Mouse (Mus musculus): ENCODE data around the gene Stt3b. TPM values are rescaled to one million over a fixed set of nuclear protein-coding genes. Genes with fewer than 3 reads are reported as not detected.

The Stt3b gene
- polyA plus RNA-seq, 1 experiment from 2014 or later: 118 TPM

GRCm38 (mm10) chr9:115205491-115205890, 104.7 kb downstream of the Stt3b start:
- 12% methylated on average over 6 of the region's 6 CpGs for WGBS
- DNase-seq (ENCODE audit: low spot score): peak; percentile 39
- no peak overlapping the region for H3K4me2 ChIP-seq (ENCODE audit: low read depth, low read length)

GRCm38 (mm10) chr9:115203136-115203535, 107.1 kb downstream of the Stt3b start:
- H3K4me3 ChIP-seq (ENCODE audit: low read depth, low read length): no peak overlapping the region
- ATAC-seq (replicated peaks; ENCODE audit: insufficient number of reproducible peaks, low FRiP score, low TSS enrichment, low read depth): no peak
- WGBS: 47% methylated on average over 6 of the region's 6 CpGs
- no peak overlapping the region for H3K9ac ChIP-seq (replicated peaks; ENCODE audit: low read length)
- H3K4me2 ChIP-seq (ENCODE audit: low read depth, low read length): no peak overlapping the region
- no peaks in the 10 kb centered on the region for H3K9me3 ChIP-seq (replicated peaks; ENCODE audit: control insufficient read depth, low read length)
- H3K27ac ChIP-seq (replicated peaks; ENCODE audit: low read depth, low read length): no peak overlapping the region
- H3K4me1 ChIP-seq (ENCODE audit: control insufficient read depth, insufficient read depth, low read length): no peaks in the 10 kb centered on the region
- no peaks in the 10 kb centered on the region for H3K36me3 ChIP-seq (replicated peaks; ENCODE audit: control insufficient read depth, insufficient read depth, low read depth, low read length)
- DNase-seq (ENCODE audit: low spot score): no peak
- no peaks in the 10 kb centered on the region for H3K27me3 ChIP-seq (ENCODE audit: control insufficient read depth, insufficient read depth, low read length)

More at GRCm38 (mm10) chr9:115205491-115205890, 104.7 kb downstream of the Stt3b start:
- no peak overlapping the region for H3K27ac ChIP-seq (replicated peaks; ENCODE audit: low read depth, low read length)
- no peaks in the 10 kb centered on the region for H3K9me3 ChIP-seq (replicated peaks; ENCODE audit: control insufficient read depth, low read length)
- H3K27me3 ChIP-seq (ENCODE audit: control insufficient read depth, insufficient read depth, low read length): no peaks in the 10 kb centered on the region
- H3K4me3 ChIP-seq (ENCODE audit: low read depth, low read length): no peak overlapping the region
- no peak overlapping the region for H3K9ac ChIP-seq (replicated peaks; ENCODE audit: low read length)
- H3K4me1 ChIP-seq (ENCODE audit: control insufficient read depth, insufficient read depth, low read length): no peaks in the 10 kb centered on the region
- 0 out of 2 replicates have a peak, but pooled peaks have one; percentile 36 for ATAC-seq (replicated peaks; ENCODE audit: insufficient number of reproducible peaks, low FRiP score, low TSS enrichment, low read depth)
- no peaks in the 10 kb centered on the region for H3K36me3 ChIP-seq (replicated peaks; ENCODE audit: control insufficient read depth, insufficient read depth, low read depth, low read length)

- H3K4me1 ChIP-seq (ENCODE audit: control insufficient read depth, insufficient read depth, low read length): no peaks in the 10 kb centered on the region
- no peaks in the 10 kb centered on the region for H3K9me3 ChIP-seq (replicated peaks; ENCODE audit: control insufficient read depth, low read length)
- no peak overlapping the region for H3K4me3 ChIP-seq (ENCODE audit: low read depth, low read length)
- H3K27me3 ChIP-seq (ENCODE audit: control insufficient read depth, insufficient read depth, low read length): no peaks in the 10 kb centered on the region
- ATAC-seq (replicated peaks; ENCODE audit: insufficient number of reproducible peaks, low FRiP score, low TSS enrichment, low read depth) (no peak), DNase-seq (ENCODE audit: low spot score) (no peak)
- WGBS: 90% methylated on average over 6 of the region's 6 CpGs
- H3K9ac ChIP-seq (replicated peaks; ENCODE audit: low read length): no peak overlapping the region
- no peak overlapping the region for H3K4me2 ChIP-seq (ENCODE audit: low read depth, low read length)
- no peaks in the 10 kb centered on the region for H3K36me3 ChIP-seq (replicated peaks; ENCODE audit: control insufficient read depth, insufficient read depth, low read depth, low read length)
- no peak overlapping the region for H3K27ac ChIP-seq (replicated peaks; ENCODE audit: low read depth, low read length)
Measured at GRCm38 (mm10) chr9:115201264-115201663, 109.0 kb downstream of the Stt3b start.

- 90% methylated on average over 15 of the region's 15 CpGs for WGBS
- Histone ChIP-seq H3K27me3 (ENCODE audit: control insufficient read depth, insufficient read depth, low read length) (no peaks in the 10 kb centered on the region), H3K27ac (replicated peaks; ENCODE audit: low read depth, low read length) (no peak overlapping the region), H3K36me3 (replicated peaks; ENCODE audit: control insufficient read depth, insufficient read depth, low read depth, low read length) (no peaks in the 10 kb centered on the region), H3K4me1 (ENCODE audit: control insufficient read depth, insufficient read depth, low read length) (no peaks in the 10 kb centered on the region), H3K9me3 (replicated peaks; ENCODE audit: control insufficient read depth, low read length) (no peaks in the 10 kb centered on the region), H3K9ac (replicated peaks; ENCODE audit: low read length) (no peak overlapping the region), H3K4me2 (ENCODE audit: low read depth, low read length) (no peak overlapping the region), H3K4me3 (ENCODE audit: low read depth, low read length) (no peak overlapping the region)
- DNase-seq (ENCODE audit: low spot score): no peak
- ATAC-seq (replicated peaks; ENCODE audit: insufficient number of reproducible peaks, low FRiP score, low TSS enrichment, low read depth): no peak
Measured at GRCm38 (mm10) chr9:115200166-115200862, 109.9 kb downstream of the Stt3b start.

GRCm38 (mm10) chr9:115197082-115197481, 113.1 kb downstream of the Stt3b start:
- H3K4me2 ChIP-seq (ENCODE audit: low read depth, low read length): no peak overlapping the region
- ATAC-seq (replicated peaks; ENCODE audit: insufficient number of reproducible peaks, low FRiP score, low TSS enrichment, low read depth) (no peak), DNase-seq (ENCODE audit: low spot score) (no peak)
- no peaks in the 10 kb centered on the region for H3K36me3 ChIP-seq (replicated peaks; ENCODE audit: control insufficient read depth, insufficient read depth, low read depth, low read length)
- no peaks in the 10 kb centered on the region for H3K9me3 ChIP-seq (replicated peaks; ENCODE audit: control insufficient read depth, low read length)
- no peak overlapping the region for H3K9ac ChIP-seq (replicated peaks; ENCODE audit: low read length)
- WGBS: 74% methylated on average over 7 of the region's 7 CpGs
- H3K4me1 ChIP-seq (ENCODE audit: control insufficient read depth, insufficient read depth, low read length): no peaks in the 10 kb centered on the region
- H3K4me3 ChIP-seq (ENCODE audit: low read depth, low read length): no peak overlapping the region
- no peak overlapping the region for H3K27ac ChIP-seq (replicated peaks; ENCODE audit: low read depth, low read length)
- no peaks in the 10 kb centered on the region for H3K27me3 ChIP-seq (ENCODE audit: control insufficient read depth, insufficient read depth, low read length)

GRCm38 (mm10) chr9:115192890-115193289, 117.3 kb downstream of the Stt3b start:
- H3K4me2 ChIP-seq (ENCODE audit: low read depth, low read length): no peak overlapping the region
- no peaks in the 10 kb centered on the region for H3K9me3 ChIP-seq (replicated peaks; ENCODE audit: control insufficient read depth, low read length)
- H3K4me1 ChIP-seq (ENCODE audit: control insufficient read depth, insufficient read depth, low read length): no peaks in the 10 kb centered on the region
- H3K27me3 ChIP-seq (ENCODE audit: control insufficient read depth, insufficient read depth, low read length): no peaks in the 10 kb centered on the region
- no peak overlapping the region for H3K4me3 ChIP-seq (ENCODE audit: low read depth, low read length)
- no peak for DNase-seq (ENCODE audit: low spot score)
- WGBS: 79% methylated on average over 3 of the region's 3 CpGs
- no peaks in the 10 kb centered on the region for H3K36me3 ChIP-seq (replicated peaks; ENCODE audit: control insufficient read depth, insufficient read depth, low read depth, low read length)
- no peak overlapping the region for H3K9ac ChIP-seq (replicated peaks; ENCODE audit: low read length)
- H3K27ac ChIP-seq (replicated peaks; ENCODE audit: low read depth, low read length): no peak overlapping the region
- ATAC-seq (replicated peaks; ENCODE audit: insufficient number of reproducible peaks, low FRiP score, low TSS enrichment, low read depth): no peak
